Mouse (Mus musculus): ENCODE results near the gene Mier2.

DNA sequence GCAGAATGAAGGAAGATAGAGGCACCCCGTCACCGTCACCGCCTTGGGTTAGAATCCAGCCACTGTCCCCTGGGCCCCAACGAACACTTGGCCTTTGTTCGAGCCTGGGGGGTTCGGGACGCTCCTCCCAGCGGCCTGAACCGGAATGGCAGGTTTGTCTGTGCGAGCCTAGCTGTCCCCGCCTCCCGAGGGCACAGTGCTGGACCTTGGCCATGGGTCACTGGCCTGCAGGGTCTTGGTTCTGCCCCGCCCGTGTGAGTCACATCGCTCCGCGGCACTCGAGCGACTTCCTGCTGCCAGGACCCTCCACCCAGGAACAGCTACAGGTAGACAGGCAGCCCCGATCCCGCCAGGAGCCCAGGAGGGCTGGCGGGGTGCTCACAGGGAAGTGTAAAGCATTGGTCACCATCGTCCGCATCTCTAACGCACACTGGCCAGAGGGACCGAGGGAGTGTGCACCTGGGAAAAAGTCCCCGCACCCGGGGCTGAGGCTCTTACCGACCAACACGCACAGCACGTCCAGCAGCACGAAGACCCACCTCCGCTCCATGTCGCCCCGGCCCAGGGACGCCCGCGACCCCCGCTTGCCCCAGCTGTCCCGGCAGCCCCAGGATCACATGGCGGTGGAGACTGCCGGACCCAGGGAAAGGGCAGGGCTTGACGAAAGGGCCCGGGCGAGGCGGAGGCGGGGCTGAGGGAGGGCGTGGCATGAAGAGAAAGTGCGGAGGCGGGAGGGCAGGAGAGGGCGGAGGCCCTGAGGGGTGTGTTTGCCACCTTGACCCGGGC lies 21.7 kb downstream of the Mier2 start, which contains the start of gene Plpp2:
- TF ChIP-seq CTCF (IDR thresholded peaks at IDR 0.05; ENCODE audit: low read depth, low read length) (peak; percentile 35), POLR2A (IDR thresholded peaks at IDR 0.05; ENCODE audit: insufficient read depth, low read length) (no peak), EP300 (IDR thresholded peaks at IDR 0.05; ENCODE audit: insufficient read depth, low read depth, low read length) (no peak)

Data from ES-Bruce4 (cell line).